Mouse (Mus musculus): ENCODE measurements around the gene Nhlrc1. TPM values are rescaled to one million over a fixed set of nuclear protein-coding genes. Genes with fewer than 3 reads are reported as not detected.

The Nhlrc1 gene
- polyA plus RNA-seq, 1 experiment from 2014 or later, result 8.7 TPM

GRCm38 (mm10) chr13:47042024-47042633, 27.5 kb upstream of the Nhlrc1 start:
- Histone ChIP-seq H3K36me3 (no peaks in the 10 kb centered on the region), H3K9me3 (no peaks in the 10 kb centered on the region), H3K27me3 (replicated peaks) (no peaks in the 10 kb centered on the region), H3K4me2 (replicated peaks) (peak overlapping the region; percentile 85), H3K9ac (no peak overlapping the region), H3K4me1 (peaks cover 14% of the 10 kb centered on the region), H3K4me3 (peak overlapping the region; percentile 75; the same call in 1 of the 2 replicates), H3K27ac (no peak overlapping the region)
- no peak for ATAC-seq (ENCODE audit: low FRiP score, low read depth)
- WGBS, result 60% methylated on average over 8 of the region's 8 CpGs

DNA sequence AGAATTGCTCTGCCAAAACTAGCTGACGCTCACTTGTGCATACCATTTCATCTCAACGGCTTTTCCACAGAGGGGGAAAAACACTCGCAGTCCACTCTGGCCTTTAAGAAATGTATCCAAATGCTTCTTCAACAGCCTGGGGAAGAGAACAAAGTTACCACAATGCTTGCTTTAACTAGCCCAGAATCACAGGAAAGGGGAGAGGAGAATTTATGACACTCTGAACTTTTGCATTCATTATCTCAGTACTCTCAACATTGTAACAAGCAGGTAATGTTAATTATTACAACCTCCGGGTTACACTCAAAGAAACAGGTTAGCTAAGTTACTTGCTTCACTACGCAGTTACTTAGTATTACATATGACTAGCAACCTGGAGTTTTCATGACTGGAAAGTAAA, 25.4 kb upstream of the Nhlrc1 start:
- no peaks in the 10 kb centered on the region for H3K9me3 ChIP-seq
- no peak overlapping the region for H3K4me3 ChIP-seq
- no peaks in the 10 kb centered on the region for H3K27me3 ChIP-seq (replicated peaks)
- H3K4me2 ChIP-seq (replicated peaks), result no peak overlapping the region
- H3K27ac ChIP-seq, result no peak overlapping the region
- WGBS, result 93% methylated on average over 5 of the region's 5 CpGs
- peaks cover 14% of the 10 kb centered on the region for H3K4me1 ChIP-seq
- H3K36me3 ChIP-seq, result peaks cover 2% of the 10 kb centered on the region; the same call in 1 of the 2 replicates
- no peak for ATAC-seq (ENCODE audit: low FRiP score, low read depth)
- H3K9ac ChIP-seq, result no peak overlapping the region

GRCm38 (mm10) chr13:47037946-47038345, 23.3 kb upstream of the Nhlrc1 start:
- ATAC-seq (ENCODE audit: low FRiP score, low read depth), result no peak
- Histone ChIP-seq H3K36me3 (peaks cover 8% of the 10 kb centered on the region; the same call in 1 of the 2 replicates), H3K4me1 (peaks cover 5% of the 10 kb centered on the region; the same call in 1 of the 2 replicates), H3K9ac (no peak overlapping the region), H3K4me2 (replicated peaks) (no peak overlapping the region), H3K4me3 (no peak overlapping the region), H3K27ac (no peak overlapping the region), H3K27me3 (replicated peaks) (no peaks in the 10 kb centered on the region), H3K9me3 (no peaks in the 10 kb centered on the region)
- 85% methylated on average over 6 of the region's 6 CpGs for WGBS

- no peak overlapping the region for H3K4me3 ChIP-seq
- ATAC-seq (ENCODE audit: low FRiP score, low read depth), result no peak
- H3K27me3 ChIP-seq (replicated peaks), result no peaks in the 10 kb centered on the region
- H3K27ac ChIP-seq, result no peak overlapping the region
- peaks cover 8% of the 10 kb centered on the region; the same call in 1 of the 2 replicates for H3K36me3 ChIP-seq
- H3K4me1 ChIP-seq, result no peaks in the 10 kb centered on the region
- H3K9ac ChIP-seq, result no peak overlapping the region
- no peak overlapping the region for H3K4me2 ChIP-seq (replicated peaks)
- 90% methylated on average over 4 of the region's 4 CpGs for WGBS
- H3K9me3 ChIP-seq, result no peaks in the 10 kb centered on the region
Measured at GRCm38 (mm10) chr13:47033602-47034001, 19.0 kb upstream of the Nhlrc1 start.

GRCm38 (mm10) chr13:47030376-47031107, 15.9 kb upstream of the Nhlrc1 start:
- Histone ChIP-seq H3K36me3 (peaks cover 7% of the 10 kb centered on the region; the same call in 1 of the 2 replicates), H3K4me3 (no peak overlapping the region), H3K4me2 (replicated peaks) (no peak overlapping the region), H3K9ac (no peak overlapping the region), H3K27ac (no peak overlapping the region), H3K27me3 (replicated peaks) (no peaks in the 10 kb centered on the region), H3K9me3 (no peaks in the 10 kb centered on the region), H3K4me1 (no peaks in the 10 kb centered on the region)
- WGBS, result 92% methylated on average over 17 of the region's 17 CpGs
- no peak for ATAC-seq (ENCODE audit: low FRiP score, low read depth)

GRCm38 (mm10) chr13:47020798-47021197, 6.1 kb upstream of the Nhlrc1 start:
- H3K9ac ChIP-seq, result no peak overlapping the region
- no peak for ATAC-seq (ENCODE audit: low FRiP score, low read depth)
- H3K27ac ChIP-seq, result no peak overlapping the region
- WGBS, result 71% methylated on average over 7 of the region's 7 CpGs
- no peaks in the 10 kb centered on the region for H3K4me1 ChIP-seq
- H3K36me3 ChIP-seq, result 0 out of 2 replicates have a peak, but pooled peaks cover 2% of the 10 kb centered on the region
- H3K9me3 ChIP-seq, result no peaks in the 10 kb centered on the region
- H3K4me3 ChIP-seq, result no peak overlapping the region
- no peak overlapping the region for H3K4me2 ChIP-seq (replicated peaks)
- no peaks in the 10 kb centered on the region for H3K27me3 ChIP-seq (replicated peaks)

DNA sequence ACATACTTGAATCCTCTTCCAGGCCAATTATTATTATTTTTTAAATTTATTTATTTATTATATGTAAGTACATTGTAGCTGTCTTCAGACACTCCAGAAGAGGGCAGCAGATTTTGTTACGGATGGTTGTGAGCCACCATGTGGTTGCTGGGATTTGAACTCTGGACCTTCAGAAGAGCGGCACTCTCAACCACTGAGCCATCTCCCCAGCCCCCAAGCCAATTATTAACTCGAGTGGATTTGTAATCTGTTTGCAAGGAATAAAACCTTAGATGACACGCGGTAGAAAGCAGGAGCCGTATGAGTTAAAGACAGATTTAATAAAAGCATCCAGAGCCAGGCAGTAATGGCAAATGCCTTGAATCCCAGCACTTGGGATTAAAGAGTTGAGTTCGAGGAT, 5.1 kb upstream of the Nhlrc1 start:
- Histone ChIP-seq H3K9me3 (no peaks in the 10 kb centered on the region), H3K4me3 (no peak overlapping the region), H3K27ac (no peak overlapping the region), H3K36me3 (0 out of 2 replicates have a peak, but pooled peaks cover 1% of the 10 kb centered on the region), H3K4me2 (replicated peaks) (no peak overlapping the region), H3K27me3 (replicated peaks) (no peaks in the 10 kb centered on the region; the same call in 1 of the 2 replicates), H3K9ac (no peak overlapping the region), H3K4me1 (no peaks in the 10 kb centered on the region)
- no peak for ATAC-seq (ENCODE audit: low FRiP score, low read depth)
- WGBS, result 87% methylated on average over 7 of the region's 7 CpGs

DNA sequence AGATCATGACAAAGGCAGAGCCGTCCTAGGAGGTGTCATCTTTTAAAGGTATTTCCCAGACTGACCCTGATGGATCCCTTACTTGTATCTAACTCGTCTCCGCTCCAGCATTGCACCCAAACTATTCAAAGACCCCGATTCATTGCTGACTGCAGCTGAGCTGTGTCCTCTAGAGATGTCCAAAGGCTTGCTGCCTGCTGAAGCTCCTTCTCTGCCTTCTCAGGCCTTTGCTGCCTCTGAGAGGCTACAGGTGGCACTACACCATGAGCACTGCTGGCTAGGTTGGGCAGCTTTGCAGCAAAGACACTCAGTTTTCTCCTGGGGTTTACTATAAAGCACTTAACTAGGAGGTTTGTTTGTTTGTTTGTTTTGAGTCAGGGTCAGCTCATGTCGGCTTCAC, 2.6 kb upstream of the Nhlrc1 start:
- H3K4me3 ChIP-seq, result no peak overlapping the region
- H3K27ac ChIP-seq, result no peak overlapping the region
- no peak overlapping the region for H3K4me2 ChIP-seq (replicated peaks)
- peaks cover 9% of the 10 kb centered on the region for H3K4me1 ChIP-seq
- no peak overlapping the region for H3K9ac ChIP-seq
- WGBS, result 47% methylated on average over 5 of the region's 5 CpGs
- no peaks in the 10 kb centered on the region for H3K36me3 ChIP-seq
- no peaks in the 10 kb centered on the region for H3K9me3 ChIP-seq
- H3K27me3 ChIP-seq (replicated peaks), result peaks cover 3% of the 10 kb centered on the region; the same call in 1 of the 2 replicates
- no peak for ATAC-seq (ENCODE audit: low FRiP score, low read depth)

- Histone ChIP-seq H3K9ac (no peak overlapping the region), H3K27ac (no peak overlapping the region), H3K4me3 (no peak overlapping the region), H3K4me1 (peaks cover 9% of the 10 kb centered on the region), H3K9me3 (peaks cover 17% of the 10 kb centered on the region), H3K4me2 (replicated peaks) (peak overlapping the region; percentile 95), H3K27me3 (replicated peaks) (peaks cover 3% of the 10 kb centered on the region; the same call in 1 of the 2 replicates), H3K36me3 (no peaks in the 10 kb centered on the region)
- 85% methylated on average over 5 of the region's 5 CpGs for WGBS
- no peak for ATAC-seq (ENCODE audit: low FRiP score, low read depth)
Measured at GRCm38 (mm10) chr13:47015195-47015501, 498 bp upstream of the Nhlrc1 start.

- Histone ChIP-seq H3K36me3 (no peaks in the 10 kb centered on the region), H3K9me3 (peaks cover 22% of the 10 kb centered on the region), H3K9ac (no peak overlapping the region), H3K27ac (no peak overlapping the region), H3K4me1 (peaks cover 9% of the 10 kb centered on the region), H3K4me3 (peak overlapping the region; percentile 51; the same call in 1 of the 2 replicates), H3K4me2 (replicated peaks) (peak overlapping the region; percentile 95), H3K27me3 (replicated peaks) (peaks cover 3% of the 10 kb centered on the region; the same call in 1 of the 2 replicates)
- WGBS, result 63% methylated on average over 10 of the region's 10 CpGs
- no peak for ATAC-seq (ENCODE audit: low FRiP score, low read depth)
Measured at GRCm38 (mm10) chr13:47013740-47014139, 910 bp downstream of the Nhlrc1 start.

GRCm38 (mm10) chr13:47001590-47001989, 13.1 kb downstream of the Nhlrc1 start:
- H3K9me3 ChIP-seq, result no peaks in the 10 kb centered on the region
- ATAC-seq (ENCODE audit: low FRiP score, low read depth), result no peak
- no peak overlapping the region for H3K4me2 ChIP-seq (replicated peaks)
- no peak overlapping the region for H3K9ac ChIP-seq
- H3K27me3 ChIP-seq (replicated peaks), result no peaks in the 10 kb centered on the region
- WGBS, result 86% methylated on average over 4 of the region's 4 CpGs
- no peak overlapping the region for H3K27ac ChIP-seq
- H3K4me3 ChIP-seq, result no peak overlapping the region
- no peaks in the 10 kb centered on the region for H3K36me3 ChIP-seq
- H3K4me1 ChIP-seq, result no peaks in the 10 kb centered on the region

DNA sequence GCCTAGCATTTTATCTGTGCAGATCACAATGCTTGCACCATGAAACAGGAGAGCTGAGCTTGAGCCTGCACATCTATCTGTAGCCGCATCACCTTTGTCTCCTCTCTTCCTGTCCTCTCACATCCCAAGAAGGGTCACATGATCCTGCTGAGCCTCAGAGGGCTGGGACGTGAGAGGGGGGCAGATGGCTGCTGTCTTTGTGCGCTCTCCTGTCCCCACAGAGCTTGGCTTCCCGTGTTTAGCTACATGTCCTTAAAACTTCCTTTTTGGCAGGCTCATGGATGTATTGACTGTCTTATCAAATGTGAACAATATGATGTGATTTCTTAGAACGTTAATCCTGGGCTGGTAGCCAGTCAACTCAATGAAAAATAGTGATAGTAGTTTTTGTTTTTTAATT, 15.2 kb downstream of the Nhlrc1 start:
- no peak overlapping the region for H3K9ac ChIP-seq
- ATAC-seq (ENCODE audit: low FRiP score, low read depth), result no peak
- no peaks in the 10 kb centered on the region for H3K27me3 ChIP-seq (replicated peaks)
- no peaks in the 10 kb centered on the region for H3K9me3 ChIP-seq
- no peak overlapping the region for H3K4me3 ChIP-seq
- H3K27ac ChIP-seq, result no peak overlapping the region
- no peaks in the 10 kb centered on the region for H3K36me3 ChIP-seq
- no peak overlapping the region for H3K4me2 ChIP-seq (replicated peaks)
- H3K4me1 ChIP-seq, result no peaks in the 10 kb centered on the region
- WGBS, result 68% methylated on average over 5 of the region's 5 CpGs
